ENCODE assay signal across 8 mouse cellular contexts in the genomic region with DNA sequence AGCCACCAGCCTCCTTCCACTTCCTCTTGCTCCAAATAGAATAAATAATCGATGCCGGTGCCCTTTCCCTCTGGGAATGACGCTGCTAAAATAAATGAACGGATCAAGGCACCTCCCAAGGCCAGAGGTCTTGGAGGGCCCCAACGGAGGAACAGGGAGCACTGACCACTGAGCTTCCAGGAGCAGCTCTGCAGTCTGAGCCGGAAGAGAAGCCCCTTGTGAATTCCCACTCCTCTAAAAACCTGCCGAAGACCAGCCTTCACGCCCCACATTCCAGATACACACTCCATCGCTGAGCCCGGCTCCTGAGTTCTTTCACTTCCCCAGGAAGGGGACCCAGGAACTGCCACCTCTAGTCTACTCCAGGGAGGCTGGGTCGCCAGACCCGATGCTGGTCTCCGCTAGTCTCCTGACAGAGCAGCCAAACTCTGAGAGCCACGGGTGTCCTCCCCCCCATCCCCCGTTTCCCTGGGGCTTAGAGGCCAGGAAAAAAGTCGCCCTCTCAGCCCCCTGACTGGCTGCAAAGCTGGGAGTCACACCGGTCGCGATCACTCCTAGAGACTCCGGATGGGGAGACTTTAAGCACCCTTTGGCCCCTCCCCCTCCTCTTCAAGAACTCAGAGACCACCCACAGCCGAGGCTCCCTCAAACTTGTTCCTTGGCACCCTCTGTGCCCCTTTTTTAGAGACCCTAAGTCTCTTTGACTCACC. TPM values are rescaled to one million over a fixed set of nuclear protein-coding genes. Genes with fewer than 3 reads are reported as not detected.
DNase-seq lines count a peak whose midpoint lies in the region; ATAC-seq and TF ChIP-seq lines count a peak whose summit lies in the region.

No protein-coding gene starts in this region.

- 4% methylated on average over 21 of the region's 21 CpGs for WGBS in heart, embryonic 10.5 days
- under 1% methylated on average over 21 of the region's 21 CpGs for WGBS in kidney, postnatal 0 days

- H3K36me3 ChIP-seq in heart, embryonic 10.5 days: peaks cover 24% of the 10 kb centered on the region
- 0 out of 2 replicates have a peak, but pooled peaks cover 5% of the 10 kb centered on the region for H3K36me3 ChIP-seq in kidney, postnatal 0 days (ENCODE audit: insufficient read depth, low read length)

- H3K4me3 ChIP-seq in left cerebral cortex, adult 2 months: peak overlapping the region; percentile 81
- peak overlapping the region; percentile 84 for H3K4me3 ChIP-seq in heart, embryonic 10.5 days
- H3K4me3 ChIP-seq in kidney, postnatal 0 days (replicated peaks; ENCODE audit: low read depth, low read length): peak overlapping the region; percentile 76

- no peak for TF ChIP-seq CTCF in left cerebral cortex, adult 2 months (IDR thresholded peaks at IDR 0.05)
- TF ChIP-seq CTCF in kidney, postnatal 0 days (IDR thresholded peaks at IDR 0.05; ENCODE audit: low read depth): no peak

- peak overlapping the region; percentile 88 for H3K4me2 ChIP-seq in kidney, postnatal 0 days (ENCODE audit: low read length)

- no peaks in the 10 kb centered on the region for H3K9me3 ChIP-seq in heart, embryonic 10.5 days
- no peaks in the 10 kb centered on the region for H3K9me3 ChIP-seq in kidney, postnatal 0 days (replicated peaks; ENCODE audit: low read length)

- DNase-seq in left cerebral cortex, adult 2 months (ENCODE audit: extremely low spot score in 1 of 2, low spot score in 2 of 2): no peak
- no peak for DNase-seq in left cerebral cortex, adult 8-10 months (ENCODE audit: low spot score in 2 of 2)
- DNase-seq in cerebellum, adult 9-10 months: peak; percentile 53
- DNase-seq in heart, embryonic 10.5 days (ENCODE audit: low spot score): no peak
- peak; percentile 86 for DNase-seq in kidney, postnatal 0 days (ENCODE audit: low spot score)
- peak; percentile 60 to 80 for DNase-seq in thymus, adult 18-20 months

- peaks cover 26% of the 10 kb centered on the region for H3K4me1 ChIP-seq in heart, embryonic 10.5 days
- H3K4me1 ChIP-seq in kidney, postnatal 0 days (replicated peaks; ENCODE audit: insufficient read depth, low read length): peaks cover 10% of the 10 kb centered on the region; the same call in 1 of the 2 replicates

- peak overlapping the region; percentile 84 for H3K9ac ChIP-seq in kidney, postnatal 0 days (ENCODE audit: low read depth, low read length)

- ATAC-seq in kidney, postnatal 0 days (replicated peaks; ENCODE audit: low FRiP score, low read depth): peak; percentile 52
- ATAC-seq in megakaryocyte, adult 5-6 weeks (ENCODE audit: poor library complexity, severe bottlenecking): peak; percentile 45
- no peak for ATAC-seq in monocyte, adult 5-6 weeks (replicated peaks; ENCODE audit: insufficient number of reproducible peaks, low FRiP score, low TSS enrichment, poor library complexity, severe bottlenecking)

- no peaks in the 10 kb centered on the region for H3K27me3 ChIP-seq in heart, embryonic 10.5 days (ENCODE audit: insufficient read depth, poor library complexity, severe bottlenecking)
- no peaks in the 10 kb centered on the region for H3K27me3 ChIP-seq in kidney, postnatal 0 days (ENCODE audit: insufficient read depth, low read length)

- H3K27ac ChIP-seq in left cerebral cortex, adult 2 months: peak overlapping the region; percentile 56
- H3K27ac ChIP-seq in heart, embryonic 10.5 days: peak overlapping the region; percentile 97
- H3K27ac ChIP-seq in kidney, postnatal 0 days: peak overlapping the region; percentile 90

- intact Hi-C loops in left cerebral cortex, adult 2 months (cut with DNase I): no loop called here

RNA-seq across cellular contexts. Expression of gene Gtf2ird1, which starts 1.2 kb away (rescaled TPM):
- total RNA-seq in left cerebral cortex, adult 2 months (2021): 10 to 100 TPM; 46.9 to 47.0 TPM
- total RNA-seq in left cerebral cortex, adult 8-10 months (2022): 10 to 100 TPM; 48.9 to 66.4 (median 52.1) TPM
- polyA plus RNA-seq in heart, embryonic 10.5 days (2016; fragmentation: Nextera tagmentation; extraction: Ambion mirVana): 64.1 and 74.8 TPM in 2 replicates
- polyA plus RNA-seq in kidney, postnatal 0 days (2015; fragmentation: Nextera tagmentation; extraction: Ambion mirVana): 46.7 and 49.8 TPM in 2 replicates
- total RNA-seq in megakaryocyte, adult 5-6 weeks (2015): 4.9 and 5.7 TPM in 2 replicates
- total RNA-seq in megakaryocyte, adult 5-6 weeks (2017): 4.4 and 8.7 TPM in 2 replicates
- 2.0 to 2.8 TPM (median 2.4 TPM) in 3 replicates for total RNA-seq in monocyte, adult 5-6 weeks (2017)

Comparison
In these comparisons a context has a peak if more than half of its experiments do, and no peak if none do; other contexts are left out.
1. DNase-seq: peak in cerebellum, adult 9-10 months (single experiment), kidney, postnatal 0 days (single experiment) and thymus, adult 18-20 months (2 of 2); none in left cerebral cortex, adult 2 months (0 of 2), left cerebral cortex, adult 8-10 months (0 of 2) and heart, embryonic 10.5 days (single experiment).
2. RNA of gene Gtf2ird1, which starts 1.2 kb away (total RNA-seq): 48.9 to 66.4 TPM in left cerebral cortex, adult 8-10 months and 46.9 to 47.0 TPM in left cerebral cortex, adult 2 months; 4.4 to 8.7 TPM in megakaryocyte, adult 5-6 weeks and 2.0 to 2.8 TPM in monocyte, adult 5-6 weeks; every median in the first group is over 4 times any median in the second.
3. Peak in every context shown above with its lines, with median percentiles within 50 percentile points of each other: H3K27ac ChIP-seq and H3K4me3 ChIP-seq.